Mouse (Mus musculus) neural tube, embryonic 14.5 days (tissue): ENCODE results near the gene Gzmk. TPM values are rescaled to one million over a fixed set of nuclear protein-coding genes. Genes with fewer than 3 reads are reported as not detected.

Source experiments
- ATAC-seq: fragments of 200-750 bp; cut with Nextera tagmentation; 2 replicates; pipeline ENCODE4 v1.8.0; 2017; ENCODE audit warnings: low read depth, mild to moderate bottlenecking, moderate TSS enrichment, moderate library complexity
- H3K27ac ChIP-seq: fragments of 300-500 bp; sonication (generic); 2 replicates; pipeline ENCODE4 v1.5.1; 2014; ENCODE audit warnings: low read depth, mild to moderate bottlenecking, control low read depth, low read length, moderate library complexity, mixed read lengths
- H3K27me3 ChIP-seq: fragments of 300-500 bp; sonication (generic); 2 replicates; pipeline ENCODE4 v1.6.1; 2014; ENCODE audit warnings: low read length; ENCODE audit not compliant: control insufficient read depth, insufficient read depth
- H3K36me3 ChIP-seq: fragments of 300-500 bp; sonication (generic); 2 replicates; pipeline ENCODE4 v1.6.1; 2014; ENCODE audit warnings: low read length, mixed read lengths; ENCODE audit not compliant: control insufficient read depth, insufficient read depth
- H3K4me1 ChIP-seq: fragments of 300-500 bp; sonication (generic); 2 replicates; pipeline ENCODE4 v1.6.1; 2014; ENCODE audit warnings: low read length; ENCODE audit not compliant: control insufficient read depth, insufficient read depth
- H3K4me2 ChIP-seq: fragments of 300-500 bp; sonication (generic); 2 replicates; pipeline ENCODE4 v1.6.1; 2014; ENCODE audit warnings: mild to moderate bottlenecking, low read depth, low read length, control low read depth
- H3K4me3 ChIP-seq: fragments of 300-500 bp; sonication (generic); 2 replicates; pipeline ENCODE4 v1.5.1; 2014; ENCODE audit warnings: low read depth, low read length, control low read depth, mixed read lengths
- H3K9ac ChIP-seq: fragments of 300-500 bp; sonication (generic); replicated peaks from 2 replicates; pipeline ENCODE4 v1.6.1; 2014; ENCODE audit warnings: low read depth, mild to moderate bottlenecking, control low read depth, low read length, mixed read lengths
- H3K9me3 ChIP-seq: fragments of 300-500 bp; sonication (generic); 2 replicates; pipeline ENCODE4 v1.6.1; 2016; ENCODE audit warnings: low read length; ENCODE audit not compliant: control insufficient read depth
- WGBS: fragments of 180-500 bp; shearing (Covaris S2); extraction: QIAGEN DNeasy Blood & Tissue Kit; methylation state at CpG from one replicate; pipeline ENCODE4 v1.1.7; 2014; 5-methylcytosine and 5-hydroxymethylcytosine counted together
- polyA plus RNA-seq: library from polyadenylated mRNA; unstranded; fragments of >200 nt; fragmentation: Nextera tagmentation; extraction: Ambion mirVana; gene quantifications from 2 replicates; pipeline ENCODE4 v1.2.1, GENCODE M21; 2014

Gzmk gene
- polyA plus RNA-seq, 1 experiment from 2014 or later, result not detected

GRCm38 (mm10) chr13:113197872-113198502, 27.7 kb downstream of the Gzmk start:
- no peak for ATAC-seq
- no peaks in the 10 kb centered on the region for H3K9me3 ChIP-seq
- 82% methylated on average over 9 of the region's 9 CpGs for WGBS
- H3K4me1 ChIP-seq, result no peaks in the 10 kb centered on the region
- no peak overlapping the region for H3K27ac ChIP-seq
- no peak overlapping the region for H3K4me2 ChIP-seq
- no peaks in the 10 kb centered on the region for H3K36me3 ChIP-seq
- H3K9ac ChIP-seq, result no peak overlapping the region
- no peak overlapping the region for H3K4me3 ChIP-seq
- no peaks in the 10 kb centered on the region for H3K27me3 ChIP-seq

- no peaks in the 10 kb centered on the region for H3K36me3 ChIP-seq
- ATAC-seq, result no peak
- 59% methylated on average over 13 of the region's 13 CpGs for WGBS
- no peaks in the 10 kb centered on the region for H3K27me3 ChIP-seq
- H3K27ac ChIP-seq, result no peak overlapping the region
- H3K4me2 ChIP-seq, result no peak overlapping the region
- no peak overlapping the region for H3K4me3 ChIP-seq
- H3K4me1 ChIP-seq, result no peaks in the 10 kb centered on the region
- no peak overlapping the region for H3K9ac ChIP-seq
- H3K9me3 ChIP-seq, result no peaks in the 10 kb centered on the region
These were observed 28.7 kb downstream of the Gzmk start for GRCm38 (mm10) chr13:113196808-113197674.

- Histone ChIP-seq H3K4me2 (no peak overlapping the region), H3K4me1 (no peaks in the 10 kb centered on the region), H3K36me3 (no peaks in the 10 kb centered on the region), H3K9ac (no peak overlapping the region), H3K27ac (no peak overlapping the region), H3K4me3 (no peak overlapping the region), H3K9me3 (no peaks in the 10 kb centered on the region), H3K27me3 (no peaks in the 10 kb centered on the region)
- ATAC-seq, result no peak
- WGBS, result 89% methylated on average over 4 of the region's 4 CpGs
These were observed 42.0 kb downstream of the Gzmk start for GRCm38 (mm10) chr13:113183720-113184119.

- ATAC-seq, result no peak
- Histone ChIP-seq H3K36me3 (no peaks in the 10 kb centered on the region), H3K27me3 (no peaks in the 10 kb centered on the region), H3K27ac (no peak overlapping the region), H3K9ac (no peak overlapping the region), H3K4me1 (no peaks in the 10 kb centered on the region), H3K4me3 (no peak overlapping the region), H3K4me2 (no peak overlapping the region), H3K9me3 (no peaks in the 10 kb centered on the region)
- WGBS, result 95% methylated on average over 8 of the region's 8 CpGs
These were observed 42.4 kb downstream of the Gzmk start for GRCm38 (mm10) chr13:113183310-113183709.

GRCm38 (mm10) chr13:113174162-113174561, 51.5 kb downstream of the Gzmk start:
- no peak for ATAC-seq
- 91% methylated on average over 6 of the region's 6 CpGs for WGBS

GRCm38 (mm10) chr13:113170256-113170655, 55.5 kb downstream of the Gzmk start:
- no peak overlapping the region for H3K9ac ChIP-seq

More at GRCm38 (mm10) chr13:113174162-113174561, 51.5 kb downstream of the Gzmk start:
- H3K36me3 ChIP-seq, result no peaks in the 10 kb centered on the region
- no peaks in the 10 kb centered on the region for H3K4me1 ChIP-seq
- no peaks in the 10 kb centered on the region for H3K27me3 ChIP-seq
- no peak overlapping the region for H3K4me3 ChIP-seq
- H3K9me3 ChIP-seq, result no peaks in the 10 kb centered on the region
- H3K9ac ChIP-seq, result no peak overlapping the region
- H3K4me2 ChIP-seq, result no peak overlapping the region
- H3K27ac ChIP-seq, result no peak overlapping the region

GRCm38 (mm10) chr13:113168018-113168534, 57.6 kb downstream of the Gzmk start:
- Histone ChIP-seq H3K9ac (no peak overlapping the region), H3K4me3 (no peak overlapping the region), H3K27me3 (no peaks in the 10 kb centered on the region), H3K4me2 (no peak overlapping the region), H3K9me3 (no peaks in the 10 kb centered on the region), H3K4me1 (no peaks in the 10 kb centered on the region), H3K27ac (no peak overlapping the region), H3K36me3 (no peaks in the 10 kb centered on the region)
- ATAC-seq, result no peak
- WGBS, result 74% methylated on average over 9 of the region's 9 CpGs

More at GRCm38 (mm10) chr13:113170256-113170655, 55.5 kb downstream of the Gzmk start:
- H3K27me3 ChIP-seq, result no peaks in the 10 kb centered on the region
- H3K36me3 ChIP-seq, result no peaks in the 10 kb centered on the region
- ATAC-seq, result no peak
- H3K27ac ChIP-seq, result no peak overlapping the region
- H3K4me3 ChIP-seq, result no peak overlapping the region
- no peaks in the 10 kb centered on the region for H3K9me3 ChIP-seq
- H3K4me2 ChIP-seq, result no peak overlapping the region
- no peaks in the 10 kb centered on the region for H3K4me1 ChIP-seq

- no peak overlapping the region for H3K4me3 ChIP-seq
- no peak overlapping the region for H3K27ac ChIP-seq
- H3K9me3 ChIP-seq, result no peaks in the 10 kb centered on the region
- WGBS, result 90% methylated on average over 5 of the region's 5 CpGs
- no peaks in the 10 kb centered on the region for H3K36me3 ChIP-seq
- no peak for ATAC-seq
- H3K27me3 ChIP-seq, result no peaks in the 10 kb centered on the region
- H3K9ac ChIP-seq, result no peak overlapping the region
- no peak overlapping the region for H3K4me2 ChIP-seq
- H3K4me1 ChIP-seq, result no peaks in the 10 kb centered on the region
These were observed 61.3 kb downstream of the Gzmk start for GRCm38 (mm10) chr13:113164252-113165005.
